10 mouse cellular contexts compared by ENCODE assay signal in the genomic region with DNA sequence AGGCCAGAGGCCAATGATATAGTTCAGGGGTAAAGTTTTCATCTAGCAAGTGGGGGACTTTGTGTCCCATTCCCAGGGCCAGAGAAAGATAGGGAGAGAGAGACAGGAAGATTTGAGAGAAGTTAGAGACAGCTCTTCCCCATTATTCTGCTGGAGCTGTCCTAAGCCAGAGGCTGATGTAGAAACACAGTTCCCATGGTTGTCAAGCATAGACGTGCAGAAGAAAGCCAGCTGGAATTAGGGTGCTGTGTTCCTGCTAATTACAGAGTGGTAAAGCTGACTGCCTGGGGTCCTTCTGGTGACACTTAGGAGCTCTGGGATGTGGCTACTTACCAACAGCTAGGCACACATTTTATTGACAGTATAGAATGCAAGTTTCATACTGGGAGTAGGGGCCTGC. TPM values are rescaled to one million over a fixed set of nuclear protein-coding genes. Genes with fewer than 3 reads are reported as not detected.
DNase-seq lines count a peak whose midpoint lies in the region; ATAC-seq lines count a peak whose summit lies in the region.
"Had no signal": no experiment of that assay in that cellular context is flagged by ENCODE, and none has a peak within 500 bp of the region (broad histone marks: within the 10 kb centered on the region; RNA-seq: fewer than 3 reads in every experiment).

No protein-coding gene starts in this region.

- no peaks in the 10 kb centered on the region for H3K36me3 ChIP-seq in heart, embryonic 15.5 days
- peaks cover 22% of the 10 kb centered on the region for H3K36me3 ChIP-seq in midbrain, embryonic 10.5 days
- no peaks in the 10 kb centered on the region for H3K36me3 ChIP-seq in midbrain, embryonic 11.5 days (ENCODE audit: control insufficient read depth, insufficient read depth, low read length)
- H3K36me3 ChIP-seq in intestine, embryonic 15.5 days = no peaks in the 10 kb centered on the region
- no peaks in the 10 kb centered on the region for H3K36me3 ChIP-seq in stomach, embryonic 16.5 days (ENCODE audit: control insufficient read depth, insufficient read depth, low read length)

- no peak for DNase-seq in heart, postnatal 14 days
- no peak for DNase-seq in midbrain, embryonic 10.5 days (ENCODE audit: low spot score)
- DNase-seq in midbrain, embryonic 11.5 days (ENCODE audit: low spot score, missing footprints) = no peak
- no peak for DNase-seq in retina, embryonic 14.5 days (ENCODE audit: low spot score)
- no peak for DNase-seq in urinary bladder, postnatal 10 days (ENCODE audit: low spot score)
- DNase-seq: cerebellum, adult 9-10 months; midbrain, embryonic 14.5 days had no signal

- intact Hi-C loops in heart, postnatal 14 days (cut with DNase I) = no loop called here

- H3K4me2 ChIP-seq in heart, embryonic 15.5 days = no peak overlapping the region
- no peak overlapping the region for H3K4me2 ChIP-seq in midbrain, embryonic 11.5 days
- H3K4me2 ChIP-seq in intestine, embryonic 15.5 days (replicated peaks) = no peak overlapping the region
- H3K4me2 ChIP-seq in stomach, embryonic 16.5 days (ENCODE audit: low read depth, low read length) = 0 out of 2 replicates have a peak overlapping the region, but pooled peaks have one; percentile 2

- no peaks in the 10 kb centered on the region for H3K9me3 ChIP-seq in heart, embryonic 15.5 days (replicated peaks)
- no peaks in the 10 kb centered on the region for H3K9me3 ChIP-seq in midbrain, embryonic 10.5 days (replicated peaks)
- no peaks in the 10 kb centered on the region for H3K9me3 ChIP-seq in midbrain, embryonic 11.5 days (ENCODE audit: control insufficient read depth, low read length)
- H3K9me3 ChIP-seq in intestine, embryonic 15.5 days = no peaks in the 10 kb centered on the region
- H3K9me3 ChIP-seq in stomach, embryonic 16.5 days (replicated peaks; ENCODE audit: control insufficient read depth, low read length) = no peaks in the 10 kb centered on the region

- no peak for ATAC-seq in heart, embryonic 15.5 days (replicated peaks; ENCODE audit: insufficient number of reproducible peaks, insufficient read depth, low FRiP score, low read depth)
- no peak for ATAC-seq in midbrain, embryonic 11.5 days (ENCODE audit: low FRiP score)
- ATAC-seq in intestine, embryonic 15.5 days = no peak
- ATAC-seq in stomach, embryonic 16.5 days (ENCODE audit: insufficient read depth, low FRiP score) = no peak

- peaks cover 4% of the 10 kb centered on the region; the same call in 1 of the 2 replicates for H3K27me3 ChIP-seq in heart, embryonic 15.5 days
- H3K27me3 ChIP-seq in midbrain, embryonic 10.5 days (ENCODE audit: low read depth, poor library complexity, severe bottlenecking) = peaks cover 5% of the 10 kb centered on the region; the same call in 1 of the 2 replicates
- no peaks in the 10 kb centered on the region for H3K27me3 ChIP-seq in midbrain, embryonic 11.5 days (ENCODE audit: control insufficient read depth, insufficient read depth, low read length)
- no peaks in the 10 kb centered on the region for H3K27me3 ChIP-seq in intestine, embryonic 15.5 days (replicated peaks)
- H3K27me3 ChIP-seq in stomach, embryonic 16.5 days (ENCODE audit: control insufficient read depth, insufficient read depth, low read length) = no peaks in the 10 kb centered on the region

- H3K4me3 ChIP-seq in heart, embryonic 15.5 days = no peak overlapping the region
- no peak overlapping the region for H3K4me3 ChIP-seq in midbrain, embryonic 10.5 days
- no peak overlapping the region for H3K4me3 ChIP-seq in midbrain, embryonic 11.5 days (ENCODE audit: low read depth, low read length)
- no peak overlapping the region for H3K4me3 ChIP-seq in intestine, embryonic 15.5 days (replicated peaks)
- H3K4me3 ChIP-seq in stomach, embryonic 16.5 days (replicated peaks; ENCODE audit: low read length) = no peak overlapping the region

- WGBS in heart, embryonic 15.5 days = 28% methylated on average over 1 of the region's 1 CpGs
- 62% methylated on average over 1 of the region's 1 CpGs for WGBS in midbrain, embryonic 10.5 days
- 40% methylated on average over 1 of the region's 1 CpGs for WGBS in midbrain, embryonic 11.5 days
- 32% methylated on average over 1 of the region's 1 CpGs for WGBS in intestine, embryonic 15.5 days
- WGBS in stomach, embryonic 16.5 days = 38% methylated on average over 1 of the region's 1 CpGs

- peak overlapping the region; percentile 47 for H3K27ac ChIP-seq in heart, embryonic 15.5 days
- peak overlapping the region; percentile 71 for H3K27ac ChIP-seq in midbrain, embryonic 10.5 days (replicated peaks)
- no peak overlapping the region for H3K27ac ChIP-seq in midbrain, embryonic 11.5 days (ENCODE audit: low read depth, low read length)
- peak overlapping the region; percentile 85 for H3K27ac ChIP-seq in intestine, embryonic 15.5 days
- peak overlapping the region; percentile 90 for H3K27ac ChIP-seq in stomach, embryonic 16.5 days (ENCODE audit: low read length)

- no peak overlapping the region for H3K9ac ChIP-seq in heart, embryonic 15.5 days
- no peak overlapping the region for H3K9ac ChIP-seq in midbrain, embryonic 11.5 days (ENCODE audit: low read length)
- no peak overlapping the region for H3K9ac ChIP-seq in intestine, embryonic 15.5 days
- H3K9ac ChIP-seq in stomach, embryonic 16.5 days (ENCODE audit: low read length) = no peak overlapping the region

- peaks cover 36% of the 10 kb centered on the region for H3K4me1 ChIP-seq in heart, embryonic 15.5 days (replicated peaks)
- peaks cover 77% of the 10 kb centered on the region for H3K4me1 ChIP-seq in midbrain, embryonic 10.5 days
- peaks cover 50% of the 10 kb centered on the region for H3K4me1 ChIP-seq in midbrain, embryonic 11.5 days (ENCODE audit: control insufficient read depth, insufficient read depth, low read length)
- H3K4me1 ChIP-seq in intestine, embryonic 15.5 days (replicated peaks) = peaks cover 38% of the 10 kb centered on the region
- H3K4me1 ChIP-seq in stomach, embryonic 16.5 days (ENCODE audit: control insufficient read depth, insufficient read depth, low read length) = peaks cover 36% of the 10 kb centered on the region

RNA-seq across cellular contexts. Expression of gene Cdc42ep4, which starts 37.4 kb away (rescaled TPM):
- 21.2 and 32.3 TPM in 2 replicates for polyA plus RNA-seq in heart, embryonic 15.5 days (2015; fragmentation: Nextera tagmentation; extraction: Ambion mirVana)
- total RNA-seq in heart, postnatal 14 days (2021) = 10 to 100 TPM; 30.9 to 33.4 TPM
- polyA plus RNA-seq in midbrain, embryonic 10.5 days (2016; fragmentation: Nextera tagmentation; extraction: Ambion mirVana) = 91.4 and 105 TPM in 2 replicates
- 54.6 and 60.4 TPM in 2 replicates for polyA plus RNA-seq in midbrain, embryonic 11.5 days (2014; fragmentation: Nextera tagmentation; extraction: Ambion mirVana)
- polyA plus RNA-seq in intestine, embryonic 15.5 days (2015; fragmentation: Nextera tagmentation; extraction: Ambion mirVana) = 54.4 and 57.8 TPM in 2 replicates
- polyA plus RNA-seq in stomach, embryonic 16.5 days (2015; fragmentation: Nextera tagmentation; extraction: Ambion mirVana) = 59.7 and 62.0 TPM in 2 replicates
